Mouse (Mus musculus) CH12.LX (cell line): Measurements from ENCODE around the gene Ttll10. TPM values are rescaled to one million over a fixed set of nuclear protein-coding genes. Genes with fewer than 3 reads are reported as not detected.
A peak's percentile ranks its signal among the peaks of the same experiment; 100 is the strongest.

Experiments
- DNase-seq: peaks from one replicate; pipeline ENCODE4 v3.0.0-alpha.2; 2013; ENCODE audit errors: extremely low read depth
- H3K27ac ChIP-seq: 2 replicates; pipeline ENCODE4 v1.5.1; 2012; ENCODE audit warnings: low read depth, mild to moderate bottlenecking, control low read depth, moderate library complexity; ENCODE audit not compliant: insufficient read depth
- H3K27me3 ChIP-seq: replicated peaks from 2 replicates; pipeline ENCODE3; 2012; ENCODE audit warnings: inconsistent platforms
- H3K36me3 ChIP-seq, 2 experiments: replicated peaks in 1 of 2; 2 replicates each; pipeline versions ENCODE3 to v1.6.1; 2012; ENCODE audit warnings: inconsistent platforms in 1 of 2, low read length in 1 of 2, mild to moderate bottlenecking in 1 of 2, mixed read lengths in 1 of 2, moderate library complexity in 1 of 2; ENCODE audit not compliant: control insufficient read depth in 1 of 2, insufficient read depth in 1 of 2
- H3K4me1 ChIP-seq, 2 experiments: 2 replicates each; pipeline ENCODE4 v1.6.1; 2012; ENCODE audit warnings: inconsistent platforms in 1 of 2, moderate library complexity in 1 of 2; ENCODE audit not compliant: insufficient read depth in 2 of 2, control insufficient read depth in 1 of 2
- H3K4me2 ChIP-seq: 2 replicates; pipeline ENCODE4 v1.6.1; 2012; ENCODE audit warnings: low read depth, mild to moderate bottlenecking, control low read depth; ENCODE audit not compliant: poor library complexity, insufficient read depth, severe bottlenecking
- H3K4me3 ChIP-seq, 3 experiments: fragments of 150-350 bp in 1 of 3; sonication (generic) in 1 of 3; replicated peaks in 1 of 3; 2 replicates each; pipeline versions ENCODE3 to v1.5.1; 2011 to 2012; ENCODE audit warnings: low read depth in 2 of 3, low read length in 2 of 3, mild to moderate bottlenecking in 2 of 3, moderate library complexity in 2 of 3, control low read depth in 1 of 3, improper control_type of control experiment in 1 of 3, inconsistent platforms in 1 of 3, mixed read lengths in 1 of 3; ENCODE audit not compliant: poor library complexity in 1 of 3
- H3K79me2 ChIP-seq: replicated peaks from 2 replicates; pipeline ENCODE4 v1.6.1; 2012; ENCODE audit warnings: mild to moderate bottlenecking, moderate library complexity; ENCODE audit not compliant: control insufficient read depth, poor library complexity, insufficient read depth, severe bottlenecking; ENCODE audit errors: extremely low read depth
- H3K9ac ChIP-seq: 2 replicates; pipeline ENCODE4 v1.6.1; 2012; ENCODE audit warnings: low read depth, mild to moderate bottlenecking, control low read depth, moderate library complexity; ENCODE audit not compliant: insufficient read depth
- H3K9me3 ChIP-seq: replicated peaks from 2 replicates; pipeline ENCODE3; 2012; ENCODE audit warnings: low read length, inconsistent platforms, mixed read lengths
- BHLHE40 ChIP-seq: IDR thresholded peaks from 2 replicates; pipeline ENCODE4 v1.6.1; 2011; ENCODE audit warnings: mild to moderate bottlenecking, low read depth, low read length, improper control_type of control experiment
- CHD2 ChIP-seq: IDR thresholded peaks from 2 replicates; pipeline ENCODE4 v1.6.1; 2011; ENCODE audit warnings: low read length, improper control_type of control experiment
- CTCF ChIP-seq, 2 experiments: IDR thresholded peaks in 1 of 2; conservative IDR thresholded peaks in 1 of 2; 2 replicates each; pipeline ENCODE4 v1.5.1; 2011 to 2012; ENCODE audit warnings: low read depth in 2 of 2, low read length in 2 of 2, improper control_type of control experiment in 1 of 2, inconsistent platforms in 1 of 2, mild to moderate bottlenecking in 1 of 2, moderate library complexity in 1 of 2
- E2F4 ChIP-seq: IDR thresholded peaks from 2 replicates; pipeline ENCODE4 v1.6.1; 2011; ENCODE audit warnings: low read depth, low read length, improper control_type of control experiment; ENCODE audit not compliant: insufficient replicate concordance
- ELF1 ChIP-seq: IDR thresholded peaks from 2 replicates; pipeline ENCODE4 v1.6.1; 2014; ENCODE audit warnings: low read depth, mild to moderate bottlenecking, inconsistent platforms, low read length, improper control_type of control experiment
- EP300 ChIP-seq: IDR thresholded peaks from 2 replicates; pipeline ENCODE4 v1.6.1; 2011; ENCODE audit warnings: low read length, improper control_type of control experiment
- ETS1 ChIP-seq: conservative IDR thresholded peaks from 2 replicates; pipeline ENCODE4 v1.6.1; 2012; ENCODE audit warnings: low read depth, mild to moderate bottlenecking, inconsistent platforms, low read length, improper control_type of control experiment, moderate library complexity
- GABPA ChIP-seq: IDR thresholded peaks from 2 replicates; pipeline ENCODE4 v1.6.1; 2012; ENCODE audit warnings: low read depth, low read length, improper control_type of control experiment, inconsistent platforms; ENCODE audit not compliant: insufficient replicate concordance
- HCFC1 ChIP-seq: IDR thresholded peaks from 2 replicates; pipeline ENCODE4 v1.6.1; 2012; ENCODE audit warnings: low read depth, mild to moderate bottlenecking, inconsistent platforms, low read length, improper control_type of control experiment
- IRF4 ChIP-seq: IDR thresholded peaks from 2 replicates; pipeline ENCODE4 v1.6.1; 2014; ENCODE audit warnings: low read depth, mild to moderate bottlenecking, inconsistent platforms, low read length, improper control_type of control experiment
- JUN ChIP-seq: IDR thresholded peaks from 2 replicates; pipeline ENCODE4 v1.6.1; 2011; ENCODE audit warnings: low read depth, mild to moderate bottlenecking, low read length, improper control_type of control experiment, moderate library complexity; ENCODE audit not compliant: insufficient read depth
- KAT2A ChIP-seq: IDR thresholded peaks from 2 replicates; pipeline ENCODE4 v1.6.1; 2012; ENCODE audit warnings: low read length, improper control_type of control experiment, inconsistent platforms; ENCODE audit not compliant: insufficient replicate concordance
- MAX ChIP-seq: IDR thresholded peaks from 2 replicates; pipeline ENCODE4 v1.6.1; 2011; ENCODE audit warnings: low read length, improper control_type of control experiment
- MAZ ChIP-seq: IDR thresholded peaks from 2 replicates; pipeline ENCODE4 v1.6.1; 2012; ENCODE audit warnings: low read depth, mild to moderate bottlenecking, inconsistent platforms, low read length, improper control_type of control experiment, moderate library complexity
- MYC ChIP-seq: IDR thresholded peaks from 2 replicates; pipeline ENCODE4 v1.6.1; 2011; ENCODE audit warnings: low read depth, mild to moderate bottlenecking, improper control_type of control experiment, low read length
- NELFE ChIP-seq: IDR thresholded peaks from 2 replicates; pipeline ENCODE4 v1.6.1; 2011; ENCODE audit warnings: low read depth, low read length, improper control_type of control experiment
- NRF1 ChIP-seq: IDR thresholded peaks from 2 replicates; pipeline ENCODE4 v1.6.1; 2014; ENCODE audit warnings: low read depth, mild to moderate bottlenecking, inconsistent platforms, low read length, improper control_type of control experiment, moderate library complexity
- PAX5 ChIP-seq: IDR thresholded peaks from 2 replicates; pipeline ENCODE4 v1.6.1; 2012; ENCODE audit warnings: low read length, inconsistent platforms, mixed read lengths
- RAD21 ChIP-seq: IDR thresholded peaks from 2 replicates; pipeline ENCODE4 v1.6.1; 2011; ENCODE audit warnings: low read depth, mild to moderate bottlenecking, low read length, improper control_type of control experiment, moderate library complexity
- SIN3A ChIP-seq: IDR thresholded peaks from 2 replicates; pipeline ENCODE4 v1.6.1; 2012; ENCODE audit warnings: low read length, improper control_type of control experiment, inconsistent platforms
- TBP ChIP-seq: conservative IDR thresholded peaks from 2 replicates; pipeline ENCODE4 v1.6.1; 2011; ENCODE audit warnings: low read depth, low read length, improper control_type of control experiment
- TCF12 ChIP-seq: IDR thresholded peaks from 2 replicates; pipeline ENCODE4 v1.6.1; 2014; ENCODE audit warnings: low read depth, mild to moderate bottlenecking, inconsistent platforms, low read length, improper control_type of control experiment
- ZKSCAN1 ChIP-seq: IDR thresholded peaks from 2 replicates; pipeline ENCODE4 v1.6.1; 2012; ENCODE audit warnings: low read depth, inconsistent platforms, low read length, improper control_type of control experiment, borderline replicate concordance
- ZMIZ1 ChIP-seq: IDR thresholded peaks from 2 replicates; pipeline ENCODE4 v1.6.1; 2012; ENCODE audit warnings: low read depth, mild to moderate bottlenecking, inconsistent platforms, low read length, improper control_type of control experiment
- ZNF384 ChIP-seq: IDR thresholded peaks from 2 replicates; pipeline ENCODE4 v1.6.1; 2012; ENCODE audit warnings: low read depth, low read length, improper control_type of control experiment, inconsistent platforms
- dilution Hi-C: fragments of 300-500 bp; cut with MboI; formaldehyde crosslinking; loops from 2 replicates; pipeline ENCODE4 v1.14.3; 2020; ENCODE audit warnings: low sequenced_read_pairs; ENCODE audit not compliant: extremely low pct_unique_long_range_greater_than_20kb, extremely low pct_ligation_motif_present
- in situ Hi-C: fragments of 300-500 bp; cut with MboI; formaldehyde crosslinking; loops from 3 replicates; pipeline ENCODE4 v1.14.3; 2019; ENCODE audit warnings: low sequenced_read_pairs, low pct_ligation_motif_present, low pct_unique_long_range_greater_than_20kb, mixed read lengths
- polyA plus RNA-seq: library from polyadenylated mRNA; unstranded; fragments of >175 nt; gene quantifications from 2 replicates; pipeline ENCODE4 v1.2.1, GENCODE M21; 2012; ENCODE audit warnings: low read depth; ENCODE audit not compliant: insufficient read length
- total RNA-seq, 2 experiments: library from RNA; depleted of rRNA; stranded (reverse); fragments of 300-350 nt in 1 of 2; fragments of >200 nt in 1 of 2; gene quantifications; 2 replicates each; pipeline ENCODE4 v1.2.3; 2012 to 2014

Ttll10 gene
- total and polyA plus RNA-seq, 3 experiments, result 0.04 TPM; not detected in 2

DNA sequence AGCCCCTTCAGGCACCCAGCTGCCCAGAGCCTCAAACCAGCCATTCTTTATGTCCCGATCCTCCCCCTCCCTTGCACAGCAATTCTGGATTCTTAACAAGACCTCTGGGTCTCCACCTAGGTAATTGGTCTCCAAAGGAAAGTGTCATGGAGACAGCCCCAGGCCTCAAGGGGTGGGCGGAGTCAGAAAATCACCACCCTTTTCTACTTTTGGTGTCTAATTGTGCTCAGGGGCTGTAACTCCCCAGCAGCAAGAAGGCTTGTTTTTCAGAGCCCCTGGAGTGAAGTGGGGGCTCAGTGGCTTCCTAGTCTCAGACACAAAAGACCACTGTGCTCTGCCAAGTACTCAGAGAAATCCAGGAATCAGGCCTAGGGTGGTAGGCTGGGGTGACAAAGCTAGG lies 11.5 kb upstream of the Ttll10 start:
- H3K27me3 ChIP-seq, result no peaks in the 10 kb centered on the region
- no peaks in the 10 kb centered on the region for H3K79me2 ChIP-seq
- peak overlapping the region; percentile 10; the same call in 1 of the 2 replicates for H3K9ac ChIP-seq
- TF ChIP-seq JUN, result no peak
- no peak for TF ChIP-seq MYC
- no peak for TF ChIP-seq MAX
- no peak for TF ChIP-seq TBP
- TF ChIP-seq ZNF384, result no peak
- TF ChIP-seq ELF1, result no peak
- no peak for TF ChIP-seq NRF1
- no peak for TF ChIP-seq MAZ
- no peak for TF ChIP-seq PAX5
- TF ChIP-seq IRF4, result no peak
- no peak for TF ChIP-seq ZMIZ1
- no peak for TF ChIP-seq CHD2
- TF ChIP-seq GABPA, result no peak
- TF ChIP-seq E2F4, result no peak
- TF ChIP-seq TCF12, result no peak
- no peak for TF ChIP-seq ZKSCAN1
- no peak for TF ChIP-seq CTCF (conservative IDR thresholded peaks at IDR 0.05 in 1 of 2, IDR thresholded peaks at IDR 0.05 in 1 of 2; ENCODE audit: low read depth in 2 of 2, low read length in 2 of 2)
- dilution Hi-C loops (no loop called here), in situ Hi-C loops (no loop called here)
- peak overlapping the region; percentile 23 for H3K4me2 ChIP-seq
- no peaks in the 10 kb centered on the region for H3K9me3 ChIP-seq
- peak overlapping the region in 1 of 3 experiments; percentile 22 for H3K4me3 ChIP-seq
- H3K27ac ChIP-seq, result peak overlapping the region; percentile 69
- peaks cover 19 to 68% of the 10 kb centered on the region in 2 experiments for H3K4me1 ChIP-seq
- peaks cover 0 to 4% of the 10 kb centered on the region in 2 experiments for H3K36me3 ChIP-seq
- DNase-seq, result peak; percentile 75

DNA sequence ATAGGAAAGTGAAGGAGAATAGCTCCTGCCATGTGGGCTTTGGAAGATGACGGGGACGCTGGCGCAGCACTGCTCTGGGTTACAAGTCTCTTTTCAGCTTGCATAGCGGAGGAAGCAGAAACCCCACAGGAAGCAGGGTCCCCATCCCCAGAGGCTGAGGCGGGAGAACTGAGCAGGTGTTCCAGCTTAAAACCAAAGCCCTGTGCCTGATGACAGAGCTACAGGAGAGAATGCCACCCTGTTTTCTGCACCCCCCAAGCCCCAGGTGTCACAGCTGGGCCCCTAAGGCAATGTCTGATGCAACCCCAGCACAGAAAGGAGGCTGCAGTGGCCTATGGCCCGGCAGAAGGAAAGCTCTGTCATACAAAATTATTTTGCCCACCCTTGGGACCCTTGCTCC lies 11.1 kb upstream of the Ttll10 start:
- TF ChIP-seq SIN3A, result no peak
- no peak for TF ChIP-seq E2F4
- TF ChIP-seq KAT2A, result no peak
- TF ChIP-seq MAZ, result no peak; the same call in 1 of the 2 replicates
- no peak for TF ChIP-seq GABPA
- TF ChIP-seq HCFC1, result 0 out of 2 replicates have a peak, but pooled peaks have one; percentile 11
- TF ChIP-seq TCF12, result peak; percentile 87
- peak; percentile 55; the same call in 1 of the 2 replicates for TF ChIP-seq IRF4
- peak; percentile 45; the same call in 1 of the 2 replicates for TF ChIP-seq MAX
- peak; percentile 72 for TF ChIP-seq EP300
- no peak for TF ChIP-seq TBP
- TF ChIP-seq ZMIZ1, result peak; percentile 38; the same call in 1 of the 2 replicates
- TF ChIP-seq NRF1, result 0 out of 2 replicates have a peak, but pooled peaks have one; percentile 23
- 0 out of 2 replicates have a peak, but pooled peaks have one; percentile 5 for TF ChIP-seq MYC
- TF ChIP-seq ETS1, result peak; percentile 59
- TF ChIP-seq NELFE, result no peak
- no peak; the same call in 1 of the 2 replicates for TF ChIP-seq RAD21
- 0 out of 2 replicates have a peak, but pooled peaks have one; percentile 28 for TF ChIP-seq BHLHE40
- peak; percentile 84 for DNase-seq
- H3K4me2 ChIP-seq, result peak overlapping the region; percentile 23
- H3K4me1 ChIP-seq, result peaks cover 19 to 72% of the 10 kb centered on the region in 2 experiments
- no peaks in the 10 kb centered on the region for H3K9me3 ChIP-seq
- in situ Hi-C loops (no loop called here), dilution Hi-C loops (no loop called here)
- H3K27me3 ChIP-seq, result no peaks in the 10 kb centered on the region
- peak overlapping the region; percentile 69 for H3K27ac ChIP-seq
- peak overlapping the region; percentile 10; the same call in 1 of the 2 replicates for H3K9ac ChIP-seq
- peak overlapping the region in 1 of 3 experiments; percentile 22 for H3K4me3 ChIP-seq
- no peaks in the 10 kb centered on the region for H3K79me2 ChIP-seq
- peaks cover 0 to 8% of the 10 kb centered on the region in 2 experiments for H3K36me3 ChIP-seq
